Mouse (Mus musculus) B cell, adult 67 days (primary cell): Measurements from ENCODE around the gene Gm2042. TPM values are rescaled to one million over a fixed set of nuclear protein-coding genes. Genes with fewer than 3 reads are reported as not detected.

Experiments used
- total RNA-seq, 2 experiments: library from RNA; stranded (reverse); gene quantifications; 4 replicates each; pipeline ENCODE4 v1.2.4; 2023

The Gm2042 gene
- not detected for total RNA-seq

DNA sequence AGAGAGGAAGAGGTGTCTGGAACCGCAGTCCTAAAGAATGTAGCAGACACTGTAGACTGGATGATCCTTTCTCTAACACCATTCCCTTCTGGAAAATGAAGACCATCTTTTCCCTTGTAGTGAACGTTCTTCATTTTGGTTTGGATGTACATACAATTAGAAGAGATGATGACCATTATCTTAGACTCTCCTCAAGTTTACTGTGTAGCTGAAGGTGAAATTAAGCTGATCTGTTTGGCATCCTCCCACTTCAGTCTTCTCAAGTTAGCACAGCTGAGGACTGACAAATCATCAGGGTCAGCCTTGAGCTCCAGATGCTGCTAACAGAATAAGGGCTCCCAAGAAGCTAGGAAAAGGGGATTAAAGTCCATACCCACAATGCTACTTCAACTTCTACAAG is at the start of gene Gm2042:
Gene Gm2042 (plus strand): TSS at position 301 of the 400 bp plus-strand sequence.

DNA sequence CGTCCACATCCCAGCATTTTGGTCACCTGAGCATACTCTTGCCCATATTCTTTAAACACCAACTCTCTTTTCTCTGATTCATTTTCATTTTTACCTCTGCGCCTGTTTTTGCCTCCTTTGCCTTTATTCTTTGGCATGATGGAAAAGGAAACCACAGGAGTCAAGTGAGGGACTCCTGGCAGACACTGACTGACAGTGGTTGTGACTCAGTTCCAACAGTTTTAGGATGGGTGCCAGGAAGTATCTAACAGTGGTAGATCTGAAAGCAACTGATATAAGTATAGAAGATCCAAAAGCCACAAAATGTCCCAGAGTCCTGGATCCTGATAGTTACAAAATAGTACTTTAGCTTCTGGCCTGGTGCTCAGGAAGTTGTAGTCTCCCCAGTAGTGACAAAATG is 34.2 kb upstream of the Gm2042 start, which contains the start of gene Gm2035:
Gene Gm2035 (minus strand): TSS at position 137 of the 400 bp plus-strand sequence.

Other genes with a start within 250 kb of the Gm2042 start
- not detected for gene Gm21319, start 178.3 kb upstream of the Gm2042 start, total RNA-seq
- not detected for gene Gm21936, start 158.6 kb upstream of the Gm2042 start, total RNA-seq
- gene BB287469, start 137.5 kb upstream of the Gm2042 start, total RNA-seq, result not detected
- not detected for gene Gm2001, start 111.7 kb upstream of the Gm2042 start, total RNA-seq
- gene Gm2016, start 80.0 kb upstream of the Gm2042 start, total RNA-seq, result not detected
- gene Gm2022, start 58.7 kb upstream of the Gm2042 start, total RNA-seq, result not detected
- gene Gm2035, start 34.2 kb upstream of the Gm2042 start, total RNA-seq, result not detected
- gene Gm2075, start 57.8 kb downstream of the Gm2042 start, total RNA-seq, result not detected
- not detected for gene Gm6803, start 64.7 kb downstream of the Gm2042 start, total RNA-seq
- gene Gm2056, start 72.9 kb downstream of the Gm2042 start, total RNA-seq, result not detected
- not detected for gene Gm16368, start 129.6 kb downstream of the Gm2042 start, total RNA-seq
- not detected for gene Gm10436, start 228.0 kb downstream of the Gm2042 start, total RNA-seq